Mouse (Mus musculus) MEL (cell line): ENCODE data around the gene Uso1.

Experiments
- BHLHE40 ChIP-seq: IDR thresholded peaks from 2 replicates; pipeline ENCODE4 v1.6.1; 2012; ENCODE audit warnings: low read depth, mild to moderate bottlenecking, inconsistent platforms, low read length, improper control_type of control experiment, borderline replicate concordance
- POLR2A ChIP-seq, 2 experiments: IDR thresholded peaks; 2 replicates each; pipeline ENCODE4 v1.6.1; 2011 to 2012; ENCODE audit warnings: low read length in 2 of 2, mild to moderate bottlenecking in 2 of 2, control low read depth in 1 of 2, improper control_type of control experiment in 1 of 2, low read depth in 1 of 2, moderate library complexity in 1 of 2; ENCODE audit not compliant: control insufficient read depth in 1 of 2, insufficient read depth in 1 of 2, poor library complexity in 1 of 2
- RAD21 ChIP-seq: IDR thresholded peaks from 2 replicates; pipeline ENCODE4 v1.6.1; 2011; ENCODE audit warnings: mild to moderate bottlenecking, low read depth, low read length, improper control_type of control experiment

- TF ChIP-seq BHLHE40 (no peak), RAD21 (no peak), POLR2A (IDR thresholded peaks at IDR 0.05; ENCODE audit: control insufficient read depth in 1 of 2, insufficient read depth in 1 of 2, low read depth in 1 of 2, low read length in 2 of 2, poor library complexity in 1 of 2) (no peak)
Observed at GRCm38 (mm10) chr5:92227782-92228181, 90.0 kb downstream of the Uso1 start.
